Mouse (Mus musculus): ENCODE results near the gene Nol10.

DNA sequence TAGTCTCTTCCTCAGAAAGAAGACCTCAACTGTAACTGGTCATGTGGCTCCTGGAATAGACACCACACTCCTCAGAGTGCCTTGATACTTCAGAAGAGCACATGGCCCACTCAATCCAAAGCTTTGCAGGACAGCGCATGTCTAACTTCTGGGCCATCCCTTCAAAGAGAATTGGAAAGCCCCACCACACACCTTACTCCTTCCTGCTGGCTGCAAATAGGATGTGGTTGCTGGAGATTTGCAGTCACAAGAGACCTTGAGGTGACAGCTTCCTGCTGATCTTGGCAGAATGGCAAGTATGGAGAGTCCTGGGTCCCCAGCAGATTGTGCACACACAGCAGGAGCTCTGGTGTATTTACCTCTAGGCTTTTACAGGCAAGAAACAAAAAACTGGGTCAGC is 123.1 kb downstream of the Nol10 start:
- no peak for TF ChIP-seq CTCF (IDR thresholded peaks at IDR 0.05; ENCODE audit: low read depth)
- TF ChIP-seq EP300 (IDR thresholded peaks at IDR 0.05; ENCODE audit: low read depth): no peak
